Mouse (Mus musculus): ENCODE data around the gene Apba2. TPM values are rescaled to one million over a fixed set of nuclear protein-coding genes. Genes with fewer than 3 reads are reported as not detected.

The Apba2 gene
- polyA plus RNA-seq, 1 experiment, result not detected

DNA sequence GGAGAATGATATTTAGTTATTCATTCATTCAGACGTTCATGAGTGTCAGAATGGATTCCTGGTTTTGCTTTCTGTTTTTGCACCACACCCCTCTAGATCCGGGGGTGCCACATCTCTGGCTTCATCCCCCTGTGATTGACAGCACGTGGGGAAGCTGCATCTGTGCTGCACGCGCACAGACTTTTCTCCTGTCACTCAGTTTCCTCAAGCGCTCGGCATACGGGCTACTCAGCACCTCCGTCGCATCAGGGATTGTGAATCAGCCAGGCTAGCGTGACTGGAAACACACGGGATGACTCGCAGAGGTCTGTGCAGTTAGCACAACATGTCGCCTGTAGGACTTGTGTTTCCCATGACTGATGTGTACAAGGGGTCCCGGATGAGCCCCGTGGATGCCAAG lies 72.6 kb downstream of the Apba2 start:
- no peaks in the 10 kb centered on the region for H3K27me3 ChIP-seq (ENCODE audit: control insufficient read depth, insufficient read depth, insufficient read length)

DNA sequence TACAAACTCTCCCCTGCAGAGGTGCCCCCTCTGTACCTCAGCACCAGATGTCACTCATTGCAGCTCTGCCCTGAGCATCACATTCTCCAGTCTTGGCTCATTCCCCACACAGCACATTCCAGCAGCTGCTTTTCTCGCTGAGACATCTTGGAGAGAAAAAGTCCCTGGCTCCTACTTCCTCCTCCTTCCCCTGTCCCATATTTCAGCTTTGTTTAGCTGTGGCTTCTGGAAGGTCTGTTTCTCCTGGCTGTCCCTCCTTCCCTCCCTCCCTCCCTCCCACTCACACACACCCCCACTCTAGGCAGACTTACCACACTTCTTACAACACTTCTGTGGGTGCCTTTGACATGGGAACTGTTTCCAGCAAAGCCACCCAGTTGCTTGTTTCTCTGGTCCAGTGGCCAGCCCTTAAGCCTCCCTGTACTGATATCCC lies 75.0 kb downstream of the Apba2 start:
- Histone ChIP-seq H3K36me3 (ENCODE audit: control insufficient read depth, insufficient read depth) (no peaks in the 10 kb centered on the region), H3K27me3 (ENCODE audit: control insufficient read depth, insufficient read depth, insufficient read length) (no peaks in the 10 kb centered on the region), H3ac (ENCODE audit: control insufficient read depth, insufficient read length) (no peak overlapping the region), H3K4me3 (no peak overlapping the region), H3K4me2 (ENCODE audit: low read depth) (no peak overlapping the region), H3K79me2 (ENCODE audit: control insufficient read depth, insufficient read depth) (no peaks in the 10 kb centered on the region)
- TF ChIP-seq USF1 (IDR thresholded peaks at IDR 0.05; ENCODE audit: low read depth) (no peak), CEBPB (IDR thresholded peaks at IDR 0.05; ENCODE audit: insufficient read depth, poor library complexity, severe bottlenecking) (no peak), E2F4 (IDR thresholded peaks at IDR 0.05; ENCODE audit: insufficient read depth) (no peak), POLR2A (IDR thresholded peaks at IDR 0.05; ENCODE audit: insufficient read length, low read depth) (no peak), POLR2AphosphoS2 (IDR thresholded peaks at IDR 0.05; ENCODE audit: insufficient read length, low read depth) (no peak), MAX (IDR thresholded peaks at IDR 0.05; ENCODE audit: low read depth) (no peak), TCF12 (IDR thresholded peaks at IDR 0.05; ENCODE audit: insufficient read depth, poor library complexity, severe bottlenecking) (no peak), MYOD1 (IDR thresholded peaks at IDR 0.05; ENCODE audit: control insufficient read depth in 1 of 3, insufficient read length in 2 of 3, low read depth in 2 of 3) (no peak), MYOG (IDR thresholded peaks at IDR 0.05; ENCODE audit: control insufficient read depth in 1 of 3, insufficient read depth in 1 of 3, insufficient read length in 2 of 3, low read depth in 2 of 3) (no peak), TCF3 (IDR thresholded peaks at IDR 0.05; ENCODE audit: insufficient read length, low read depth) (no peak), REST (IDR thresholded peaks at IDR 0.05; ENCODE audit: insufficient read depth, insufficient read length) (no peak), SRF (IDR thresholded peaks at IDR 0.05; ENCODE audit: control insufficient read depth, insufficient read length, low read depth) (no peak)

More for the DNA sequence above, 72.6 kb downstream of the Apba2 start:
- Histone ChIP-seq H3K4me2 (ENCODE audit: low read depth) (no peak overlapping the region), H3K36me3 (ENCODE audit: control insufficient read depth, insufficient read depth) (no peaks in the 10 kb centered on the region), H3K79me2 (ENCODE audit: control insufficient read depth, insufficient read depth) (no peaks in the 10 kb centered on the region), H3K4me3 (no peak overlapping the region), H3ac (ENCODE audit: control insufficient read depth, insufficient read length) (no peak overlapping the region)
- TF ChIP-seq TCF3 (IDR thresholded peaks at IDR 0.05; ENCODE audit: insufficient read length, low read depth) (no peak), POLR2A (IDR thresholded peaks at IDR 0.05; ENCODE audit: insufficient read length, low read depth) (no peak), MAX (IDR thresholded peaks at IDR 0.05; ENCODE audit: low read depth) (no peak), MYOD1 (IDR thresholded peaks at IDR 0.05; ENCODE audit: control insufficient read depth in 1 of 3, insufficient read length in 2 of 3, low read depth in 2 of 3) (no peak)

DNA sequence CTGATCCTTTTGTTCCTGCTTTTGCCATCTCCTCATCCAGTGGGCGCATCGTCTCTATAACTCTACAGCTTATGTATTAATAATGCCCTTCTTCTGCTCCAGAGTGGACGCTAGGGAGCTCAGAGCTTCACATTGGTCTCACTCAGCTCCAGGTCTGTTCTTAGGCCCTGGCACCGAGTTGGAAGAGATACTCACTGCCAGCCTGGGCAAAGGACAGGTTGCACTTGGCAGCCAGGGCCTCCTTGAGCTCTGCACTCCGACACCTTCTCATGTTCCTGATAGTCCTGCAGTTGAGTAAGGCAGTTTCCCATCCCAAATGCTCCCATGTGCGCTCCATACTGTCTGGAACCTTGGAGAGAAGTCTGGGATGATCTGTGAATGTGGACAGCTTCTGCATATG lies 76.7 kb downstream of the Apba2 start:
- no peak overlapping the region for H3K4me2 ChIP-seq (ENCODE audit: low read depth)
- no peaks in the 10 kb centered on the region for H3K79me2 ChIP-seq (ENCODE audit: control insufficient read depth, insufficient read depth)
- H3ac ChIP-seq (ENCODE audit: control insufficient read depth, insufficient read length), result no peak overlapping the region
- no peak overlapping the region for H3K4me3 ChIP-seq
- no peaks in the 10 kb centered on the region for H3K27me3 ChIP-seq (ENCODE audit: control insufficient read depth, insufficient read depth, insufficient read length)
- TF ChIP-seq REST (IDR thresholded peaks at IDR 0.05; ENCODE audit: insufficient read depth, insufficient read length) (no peak), MAX (IDR thresholded peaks at IDR 0.05; ENCODE audit: low read depth) (no peak), CEBPB (IDR thresholded peaks at IDR 0.05; ENCODE audit: insufficient read depth, poor library complexity, severe bottlenecking) (no peak), E2F4 (IDR thresholded peaks at IDR 0.05; ENCODE audit: insufficient read depth) (no peak), USF1 (IDR thresholded peaks at IDR 0.05; ENCODE audit: low read depth) (no peak), SRF (IDR thresholded peaks at IDR 0.05; ENCODE audit: control insufficient read depth, insufficient read length, low read depth) (no peak), POLR2A (IDR thresholded peaks at IDR 0.05; ENCODE audit: insufficient read length, low read depth) (no peak), TCF12 (IDR thresholded peaks at IDR 0.05; ENCODE audit: insufficient read depth, poor library complexity, severe bottlenecking) (no peak)
- H3K36me3 ChIP-seq (ENCODE audit: control insufficient read depth, insufficient read depth), result no peaks in the 10 kb centered on the region

DNA sequence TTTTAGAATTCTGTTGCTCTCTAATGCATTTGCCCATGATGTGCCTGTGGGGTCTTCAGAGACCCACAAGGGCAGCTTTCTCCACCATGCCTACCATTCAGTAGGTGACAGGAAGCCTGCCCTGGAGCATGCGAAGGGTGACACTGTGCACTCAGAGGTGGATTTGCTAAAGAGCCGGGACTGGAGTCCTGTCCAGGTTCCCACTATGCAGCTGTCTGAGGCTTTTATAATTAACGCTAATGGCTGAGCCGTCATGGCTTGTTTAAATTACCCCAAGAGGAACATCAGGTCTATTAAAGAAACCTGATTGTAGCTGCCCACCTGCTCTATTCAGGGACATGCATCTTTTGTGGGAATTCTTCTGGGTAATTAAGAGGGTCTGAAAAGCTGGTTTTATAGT lies 78.4 kb downstream of the Apba2 start:
- Histone ChIP-seq H3K36me3 (ENCODE audit: control insufficient read depth, insufficient read depth) (no peaks in the 10 kb centered on the region), H3ac (ENCODE audit: control insufficient read depth, insufficient read length) (no peak overlapping the region), H3K4me2 (ENCODE audit: low read depth) (no peak overlapping the region), H3K79me2 (ENCODE audit: control insufficient read depth, insufficient read depth) (no peaks in the 10 kb centered on the region), H3K4me3 (no peak overlapping the region), H3K27me3 (ENCODE audit: control insufficient read depth, insufficient read depth, insufficient read length) (no peaks in the 10 kb centered on the region)
- TF ChIP-seq E2F4 (IDR thresholded peaks at IDR 0.05; ENCODE audit: insufficient read depth), result no peak
- no peak for TF ChIP-seq TCF12 (IDR thresholded peaks at IDR 0.05; ENCODE audit: insufficient read depth, poor library complexity, severe bottlenecking)
- TF ChIP-seq TCF3 (IDR thresholded peaks at IDR 0.05; ENCODE audit: insufficient read length, low read depth), result no peak
- TF ChIP-seq POLR2AphosphoS2 (IDR thresholded peaks at IDR 0.05; ENCODE audit: insufficient read length, low read depth), result no peak
- TF ChIP-seq CEBPB (IDR thresholded peaks at IDR 0.05; ENCODE audit: insufficient read depth, poor library complexity, severe bottlenecking), result no peak
- TF ChIP-seq REST (IDR thresholded peaks at IDR 0.05; ENCODE audit: insufficient read depth, insufficient read length), result no peak
- no peak for TF ChIP-seq SRF (IDR thresholded peaks at IDR 0.05; ENCODE audit: control insufficient read depth, insufficient read length, low read depth)
- no peak for TF ChIP-seq MYOD1 (IDR thresholded peaks at IDR 0.05; ENCODE audit: control insufficient read depth in 1 of 3, insufficient read length in 2 of 3, low read depth in 2 of 3)
- no peak for TF ChIP-seq POLR2A (IDR thresholded peaks at IDR 0.05; ENCODE audit: insufficient read length, low read depth)
- TF ChIP-seq USF1 (IDR thresholded peaks at IDR 0.05; ENCODE audit: low read depth), result no peak
- no peak for TF ChIP-seq MYOG (IDR thresholded peaks at IDR 0.05; ENCODE audit: control insufficient read depth in 1 of 3, insufficient read depth in 1 of 3, insufficient read length in 2 of 3, low read depth in 2 of 3)
- TF ChIP-seq MAX (IDR thresholded peaks at IDR 0.05; ENCODE audit: low read depth), result no peak

DNA sequence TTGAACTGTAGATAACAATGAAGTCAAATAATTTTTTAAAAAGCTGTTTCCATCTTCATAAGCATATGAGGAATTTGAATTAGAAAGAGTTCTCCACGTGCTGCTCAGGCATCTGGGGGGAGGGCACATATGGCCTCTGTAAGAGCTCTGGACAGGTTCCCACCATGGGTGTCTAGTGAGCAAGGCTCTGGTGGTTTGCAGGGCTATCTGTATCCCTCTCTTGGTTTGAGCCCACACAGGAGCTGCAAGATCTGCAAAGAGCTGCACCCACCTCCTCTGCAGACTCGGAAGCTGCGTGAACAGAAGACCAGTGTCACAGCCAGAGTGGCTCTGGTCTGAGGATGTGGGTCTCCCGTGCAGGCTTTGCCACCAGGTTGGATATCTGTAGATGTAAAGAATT lies 78.8 kb downstream of the Apba2 start:
- Histone ChIP-seq H3K4me3 (no peak overlapping the region), H3K4me2 (ENCODE audit: low read depth) (no peak overlapping the region), H3K27me3 (ENCODE audit: control insufficient read depth, insufficient read depth, insufficient read length) (no peaks in the 10 kb centered on the region), H3K79me2 (ENCODE audit: control insufficient read depth, insufficient read depth) (no peaks in the 10 kb centered on the region), H3K36me3 (ENCODE audit: control insufficient read depth, insufficient read depth) (no peaks in the 10 kb centered on the region), H3ac (ENCODE audit: control insufficient read depth, insufficient read length) (no peak overlapping the region)
- TF ChIP-seq TCF12 (IDR thresholded peaks at IDR 0.05; ENCODE audit: insufficient read depth, poor library complexity, severe bottlenecking), result no peak
- TF ChIP-seq POLR2A (IDR thresholded peaks at IDR 0.05; ENCODE audit: insufficient read length, low read depth), result no peak
- no peak for TF ChIP-seq E2F4 (IDR thresholded peaks at IDR 0.05; ENCODE audit: insufficient read depth)
- TF ChIP-seq MYOG (IDR thresholded peaks at IDR 0.05; ENCODE audit: control insufficient read depth in 1 of 3, insufficient read depth in 1 of 3, insufficient read length in 2 of 3, low read depth in 2 of 3), result no peak
- TF ChIP-seq MAX (IDR thresholded peaks at IDR 0.05; ENCODE audit: low read depth), result no peak
- TF ChIP-seq POLR2AphosphoS2 (IDR thresholded peaks at IDR 0.05; ENCODE audit: insufficient read length, low read depth), result no peak
- no peak for TF ChIP-seq CEBPB (IDR thresholded peaks at IDR 0.05; ENCODE audit: insufficient read depth, poor library complexity, severe bottlenecking)
- TF ChIP-seq TCF3 (IDR thresholded peaks at IDR 0.05; ENCODE audit: insufficient read length, low read depth), result no peak
- no peak for TF ChIP-seq USF1 (IDR thresholded peaks at IDR 0.05; ENCODE audit: low read depth)
- no peak for TF ChIP-seq MYOD1 (IDR thresholded peaks at IDR 0.05; ENCODE audit: control insufficient read depth in 1 of 3, insufficient read length in 2 of 3, low read depth in 2 of 3)
- TF ChIP-seq SRF (IDR thresholded peaks at IDR 0.05; ENCODE audit: control insufficient read depth, insufficient read length, low read depth), result no peak
- TF ChIP-seq REST (IDR thresholded peaks at IDR 0.05; ENCODE audit: insufficient read depth, insufficient read length), result no peak

All from myocyte (in vitro differentiated cells).